Comparison of ENCODE assay signal across 9 mouse cellular contexts in genomic region chr7:120504663-120504979, GRCm38 (mm10).
DNase-seq lines count a peak whose midpoint lies in the region; ATAC-seq lines count a peak whose summit lies in the region.
"Had no signal": no experiment of that assay in that cellular context is flagged by ENCODE, and none has a peak within 500 bp of the region (broad histone marks: within the 10 kb centered on the region; RNA-seq: fewer than 3 reads in every experiment).

No protein-coding gene starts in this region.

- 19% methylated on average over 5 of the region's 5 CpGs for WGBS in heart, embryonic 15.5 days
- WGBS in hindbrain, embryonic 14.5 days: 25% methylated on average over 5 of the region's 5 CpGs
- 25% methylated on average over 5 of the region's 5 CpGs for WGBS in midbrain, embryonic 13.5 days

- no peaks in the 10 kb centered on the region for H3K27me3 ChIP-seq in heart, embryonic 15.5 days
- no peaks in the 10 kb centered on the region for H3K27me3 ChIP-seq in hindbrain, embryonic 14.5 days (ENCODE audit: control insufficient read depth, insufficient read depth, low read length)
- no peaks in the 10 kb centered on the region for H3K27me3 ChIP-seq in midbrain, embryonic 13.5 days

- peak overlapping the region; percentile 39 for H3K4me3 ChIP-seq in heart, embryonic 15.5 days
- peak overlapping the region; percentile 38 for H3K4me3 ChIP-seq in hindbrain, embryonic 14.5 days (replicated peaks; ENCODE audit: low read length)
- peak overlapping the region; percentile 48 for H3K4me3 ChIP-seq in midbrain, embryonic 13.5 days (replicated peaks)

- DNase-seq in heart, postnatal 4 days: no peak
- peak; percentile 28 for DNase-seq in ZHBTc4 (ENCODE audit: low read depth, low spot score)
- no peak for DNase-seq in hindbrain, embryonic 14.5 days (ENCODE audit: low spot score)
- DNase-seq in right cerebral cortex, adult 2 months (ENCODE audit: low spot score in 2 of 2): no peak
- no peak for DNase-seq in MN1 (ENCODE audit: low spot score)
- DNase-seq in ovary, postnatal 36 days (ENCODE audit: low spot score): no peak
- DNase-seq: thymus, adult 18-20 months had no signal

- H3K4me1 ChIP-seq in heart, embryonic 15.5 days (replicated peaks): no peaks in the 10 kb centered on the region; the same call in 1 of the 2 replicates
- no peaks in the 10 kb centered on the region for H3K4me1 ChIP-seq in hindbrain, embryonic 14.5 days (replicated peaks; ENCODE audit: control insufficient read depth, insufficient read depth, low read length)
- H3K4me1 ChIP-seq in midbrain, embryonic 13.5 days (replicated peaks): no peaks in the 10 kb centered on the region; the same call in 1 of the 2 replicates

- 0 out of 2 replicates have a peak overlapping the region, but pooled peaks have one; percentile 15 for H3K9ac ChIP-seq in heart, embryonic 15.5 days
- peak overlapping the region; percentile 65 for H3K9ac ChIP-seq in hindbrain, embryonic 14.5 days
- peak overlapping the region; percentile 75 for H3K9ac ChIP-seq in midbrain, embryonic 13.5 days (replicated peaks)

- no peak for ATAC-seq in heart, embryonic 15.5 days (replicated peaks; ENCODE audit: insufficient number of reproducible peaks, insufficient read depth, low FRiP score, low read depth)
- ATAC-seq in hindbrain, embryonic 14.5 days (ENCODE audit: low FRiP score): no peak
- ATAC-seq in midbrain, embryonic 13.5 days: no peak

- peak overlapping the region; percentile 71 for H3K4me2 ChIP-seq in heart, embryonic 15.5 days
- peak overlapping the region; percentile 77 for H3K4me2 ChIP-seq in hindbrain, embryonic 14.5 days (replicated peaks)
- peak overlapping the region; percentile 82 for H3K4me2 ChIP-seq in midbrain, embryonic 13.5 days (replicated peaks)

- H3K36me3 ChIP-seq in heart, embryonic 15.5 days: no peaks in the 10 kb centered on the region
- no peaks in the 10 kb centered on the region for H3K36me3 ChIP-seq in hindbrain, embryonic 14.5 days (replicated peaks; ENCODE audit: control insufficient read depth, insufficient read depth)
- H3K36me3 ChIP-seq in midbrain, embryonic 13.5 days: no peaks in the 10 kb centered on the region

- H3K27ac ChIP-seq in heart, embryonic 15.5 days: no peak overlapping the region
- no peak overlapping the region for H3K27ac ChIP-seq in hindbrain, embryonic 14.5 days
- no peak overlapping the region for H3K27ac ChIP-seq in midbrain, embryonic 13.5 days

- no peaks in the 10 kb centered on the region for H3K9me3 ChIP-seq in heart, embryonic 15.5 days (replicated peaks)
- H3K9me3 ChIP-seq in hindbrain, embryonic 14.5 days (ENCODE audit: control insufficient read depth, low read length): no peaks in the 10 kb centered on the region
- no peaks in the 10 kb centered on the region for H3K9me3 ChIP-seq in midbrain, embryonic 13.5 days

Comparison
In these comparisons a context has a peak if more than half of its experiments do, and no peak if none do; other contexts are left out.
1. H3K9ac ChIP-seq: peak in every context shown above with its lines; median percentile 75 in midbrain, embryonic 13.5 days; 65 in hindbrain, embryonic 14.5 days; 15 in heart, embryonic 15.5 days.